Mouse (Mus musculus): ENCODE results near the gene Adm2. TPM values are rescaled to one million over a fixed set of nuclear protein-coding genes. Genes with fewer than 3 reads are reported as not detected.
A peak's percentile ranks its signal among the peaks of the same experiment; 100 is the strongest.

Adm2 gene
- total RNA-seq, 1 experiment = 4.6 TPM

GRCm38 (mm10) chr15:89352054-89352453, 29.5 kb downstream of the Adm2 start:
- peak overlapping the region in 1 of 2 experiments; percentile 41; a peak in 1 of 4 replicates for H3K4me3 ChIP-seq (ENCODE audit: insufficient read depth in 1 of 2, low read depth in 1 of 2, low read length in 2 of 2, poor library complexity in 1 of 2, severe bottlenecking in 1 of 2)
- peak overlapping the region; percentile 15 for H3K9ac ChIP-seq (ENCODE audit: insufficient read depth, low read depth, low read length, poor library complexity, severe bottlenecking)
- in situ Hi-C loops (cut with MboI; ENCODE audit: low sequenced_read_pairs in 2 of 2, unreplicated experiment in 2 of 2) = no loop called here

GRCm38 (mm10) chr15:89352795-89353194, 30.3 kb downstream of the Adm2 start:
- TF ChIP-seq ZNF384 (IDR thresholded peaks at IDR 0.05; ENCODE audit: low read depth, low read length) (no peak), HCFC1 (IDR thresholded peaks at IDR 0.05; ENCODE audit: borderline replicate concordance, insufficient read depth, low read length) (no peak), ZC3H11A (IDR thresholded peaks at IDR 0.05; ENCODE audit: borderline replicate concordance, low read depth, low read length) (no peak), MAFK (IDR thresholded peaks at IDR 0.05; ENCODE audit: insufficient read depth, low read depth, low read length) (no peak), CHD2 (IDR thresholded peaks at IDR 0.05; ENCODE audit: low read depth, low read length) (no peak)
- no peak overlapping the region; a peak in 1 of 4 replicates for H3K4me3 ChIP-seq (ENCODE audit: insufficient read depth in 1 of 2, low read depth in 1 of 2, low read length in 2 of 2, poor library complexity in 1 of 2, severe bottlenecking in 1 of 2)
- no peak overlapping the region for H3K27ac ChIP-seq (ENCODE audit: insufficient read depth, low read depth, low read length, poor library complexity, severe bottlenecking)
- H3K9me3 ChIP-seq (ENCODE audit: control insufficient read depth, insufficient read depth, low read depth, low read length) = no peaks in the 10 kb centered on the region
- H3K36me3 ChIP-seq (ENCODE audit: control insufficient read depth, insufficient read depth, low read length, poor library complexity, severe bottlenecking) = peaks cover 34% of the 10 kb centered on the region
- in situ Hi-C loops (cut with MboI; ENCODE audit: low sequenced_read_pairs in 2 of 2, unreplicated experiment in 2 of 2) = no loop called here
- H3K9ac ChIP-seq (ENCODE audit: insufficient read depth, low read depth, low read length, poor library complexity, severe bottlenecking) = no peak overlapping the region
- H3K4me1 ChIP-seq (ENCODE audit: control insufficient read depth in 2 of 2, insufficient read depth in 2 of 2, low read length in 2 of 2, poor library complexity in 1 of 2) = peaks cover 0 to 27% of the 10 kb centered on the region in 2 experiments; a peak in 2 of 4 replicates
- no peak for DNase-seq (ENCODE audit: low read depth, low spot score)

More at GRCm38 (mm10) chr15:89352054-89352453, 29.5 kb downstream of the Adm2 start:
- Histone ChIP-seq H3K9me3 (ENCODE audit: control insufficient read depth, insufficient read depth, low read depth, low read length) (no peaks in the 10 kb centered on the region), H3K27ac (ENCODE audit: insufficient read depth, low read depth, low read length, poor library complexity, severe bottlenecking) (no peak overlapping the region), H3K4me1 (ENCODE audit: control insufficient read depth in 2 of 2, insufficient read depth in 2 of 2, low read length in 2 of 2, poor library complexity in 1 of 2) (peaks cover 0 to 27% of the 10 kb centered on the region in 2 experiments; a peak in 2 of 4 replicates), H3K36me3 (ENCODE audit: control insufficient read depth, insufficient read depth, low read length, poor library complexity, severe bottlenecking) (peaks cover 32% of the 10 kb centered on the region)
- TF ChIP-seq HCFC1 (IDR thresholded peaks at IDR 0.05; ENCODE audit: borderline replicate concordance, insufficient read depth, low read length) = no peak
- TF ChIP-seq ZC3H11A (IDR thresholded peaks at IDR 0.05; ENCODE audit: borderline replicate concordance, low read depth, low read length) = no peak
- no peak for TF ChIP-seq MAFK (IDR thresholded peaks at IDR 0.05; ENCODE audit: insufficient read depth, low read depth, low read length)
- TF ChIP-seq CHD2 (IDR thresholded peaks at IDR 0.05; ENCODE audit: low read depth, low read length) = no peak
- TF ChIP-seq ZNF384 (IDR thresholded peaks at IDR 0.05; ENCODE audit: low read depth, low read length) = no peak
- no peak for DNase-seq (ENCODE audit: low read depth, low spot score)

DNA sequence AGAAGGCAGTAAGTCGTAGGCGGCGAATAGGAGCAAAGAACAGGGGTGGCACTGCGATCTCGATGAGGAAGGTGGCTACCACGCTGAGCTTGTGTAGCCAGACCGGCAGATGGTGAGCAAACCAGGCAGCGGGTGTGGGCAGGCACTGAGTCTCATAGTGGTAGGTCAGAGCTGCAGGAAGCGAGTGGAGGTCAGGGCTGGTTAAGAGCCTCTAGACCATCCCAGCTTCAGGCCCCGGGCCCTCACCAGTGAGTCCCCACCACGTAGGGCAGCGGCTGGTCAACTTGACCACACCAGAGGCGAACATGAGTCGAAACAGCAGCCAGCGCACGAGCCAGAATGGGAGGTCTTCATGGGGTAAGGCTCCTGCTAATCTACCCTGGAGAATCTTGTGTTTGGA, 31.3 kb downstream of the Adm2 start:
- Histone ChIP-seq H3K4me1 (ENCODE audit: control insufficient read depth in 2 of 2, insufficient read depth in 2 of 2, low read length in 2 of 2, poor library complexity in 1 of 2) (peaks cover 0 to 27% of the 10 kb centered on the region in 2 experiments; a peak in 2 of 4 replicates), H3K9ac (ENCODE audit: insufficient read depth, low read depth, low read length, poor library complexity, severe bottlenecking) (peak overlapping the region; percentile 4), H3K4me3 (ENCODE audit: insufficient read depth in 1 of 2, low read depth in 1 of 2, low read length in 2 of 2, poor library complexity in 1 of 2, severe bottlenecking in 1 of 2) (no peak overlapping the region), H3K27ac (ENCODE audit: insufficient read depth, low read depth, low read length, poor library complexity, severe bottlenecking) (no peak overlapping the region), H3K9me3 (ENCODE audit: control insufficient read depth, insufficient read depth, low read depth, low read length) (no peaks in the 10 kb centered on the region), H3K36me3 (ENCODE audit: control insufficient read depth, insufficient read depth, low read length, poor library complexity, severe bottlenecking) (peaks cover 39% of the 10 kb centered on the region)
- no peak for DNase-seq (ENCODE audit: low read depth, low spot score)
- in situ Hi-C loops (cut with MboI; ENCODE audit: low sequenced_read_pairs in 2 of 2, unreplicated experiment in 2 of 2) = no loop called here
- TF ChIP-seq HCFC1 (IDR thresholded peaks at IDR 0.05; ENCODE audit: borderline replicate concordance, insufficient read depth, low read length) (no peak), MAFK (IDR thresholded peaks at IDR 0.05; ENCODE audit: insufficient read depth, low read depth, low read length) (no peak), ZC3H11A (IDR thresholded peaks at IDR 0.05; ENCODE audit: borderline replicate concordance, low read depth, low read length) (no peak), ZNF384 (IDR thresholded peaks at IDR 0.05; ENCODE audit: low read depth, low read length) (no peak), CHD2 (IDR thresholded peaks at IDR 0.05; ENCODE audit: low read depth, low read length) (no peak)

- in situ Hi-C loops (cut with MboI; ENCODE audit: low sequenced_read_pairs in 2 of 2, unreplicated experiment in 2 of 2) = no loop called here
- TF ChIP-seq ZNF384 (IDR thresholded peaks at IDR 0.05; ENCODE audit: low read depth, low read length) (no peak), ZC3H11A (IDR thresholded peaks at IDR 0.05; ENCODE audit: borderline replicate concordance, low read depth, low read length) (no peak)
- peak overlapping the region; percentile 90 to 98; a peak in 3 of 4 replicates for H3K4me3 ChIP-seq (ENCODE audit: insufficient read depth in 1 of 2, low read depth in 1 of 2, low read length in 2 of 2, poor library complexity in 1 of 2, severe bottlenecking in 1 of 2)
- no peak overlapping the region for H3K27ac ChIP-seq (ENCODE audit: insufficient read depth, low read depth, low read length, poor library complexity, severe bottlenecking)
- H3K36me3 ChIP-seq (ENCODE audit: control insufficient read depth, insufficient read depth, low read length, poor library complexity, severe bottlenecking) = peaks cover 40% of the 10 kb centered on the region
- DNase-seq (ENCODE audit: low read depth, low spot score) = no peak
- H3K9ac ChIP-seq (ENCODE audit: insufficient read depth, low read depth, low read length, poor library complexity, severe bottlenecking) = peak overlapping the region; percentile 90
- H3K9me3 ChIP-seq (ENCODE audit: control insufficient read depth, insufficient read depth, low read depth, low read length) = no peaks in the 10 kb centered on the region
- H3K4me1 ChIP-seq (ENCODE audit: control insufficient read depth in 2 of 2, insufficient read depth in 2 of 2, low read length in 2 of 2, poor library complexity in 1 of 2) = peaks cover 0 to 29% of the 10 kb centered on the region in 2 experiments; a peak in 2 of 4 replicates
Measured at GRCm38 (mm10) chr15:89354455-89354854, 31.9 kb downstream of the Adm2 start.

Measured in ES-E14 (cell line).